Mouse (Mus musculus) A20 (cell line): ENCODE measurements around the gene Naaladl2.
A peak's percentile ranks its signal among the peaks of the same experiment; 100 is the strongest.

Source experiments
- DNase-seq: peaks from one replicate; pipeline ENCODE4 v3.0.0-alpha.2; 2011; ENCODE audit warnings: low read depth, low spot score

The Naaladl2 gene

DNA sequence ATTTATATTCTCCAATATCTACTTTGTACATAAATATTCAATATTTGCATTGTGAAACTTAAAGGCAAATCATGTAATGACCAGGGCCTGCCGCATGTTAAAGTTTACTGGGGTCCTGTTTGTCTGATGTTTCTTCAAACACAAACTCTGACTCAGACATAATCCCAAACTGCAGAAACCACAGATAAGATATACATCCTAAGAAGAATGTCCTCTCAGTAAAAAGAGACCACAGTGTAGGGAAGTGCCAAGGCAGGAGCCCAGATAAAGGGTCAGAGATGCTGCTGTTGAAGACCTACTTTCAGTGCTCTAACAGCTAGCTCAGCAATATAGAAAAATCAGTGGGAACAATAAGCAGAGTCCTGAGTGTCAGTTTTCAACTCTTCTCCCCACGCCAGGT lies 201.9 kb downstream of the Naaladl2 start:
- DNase-seq, result no peak

DNA sequence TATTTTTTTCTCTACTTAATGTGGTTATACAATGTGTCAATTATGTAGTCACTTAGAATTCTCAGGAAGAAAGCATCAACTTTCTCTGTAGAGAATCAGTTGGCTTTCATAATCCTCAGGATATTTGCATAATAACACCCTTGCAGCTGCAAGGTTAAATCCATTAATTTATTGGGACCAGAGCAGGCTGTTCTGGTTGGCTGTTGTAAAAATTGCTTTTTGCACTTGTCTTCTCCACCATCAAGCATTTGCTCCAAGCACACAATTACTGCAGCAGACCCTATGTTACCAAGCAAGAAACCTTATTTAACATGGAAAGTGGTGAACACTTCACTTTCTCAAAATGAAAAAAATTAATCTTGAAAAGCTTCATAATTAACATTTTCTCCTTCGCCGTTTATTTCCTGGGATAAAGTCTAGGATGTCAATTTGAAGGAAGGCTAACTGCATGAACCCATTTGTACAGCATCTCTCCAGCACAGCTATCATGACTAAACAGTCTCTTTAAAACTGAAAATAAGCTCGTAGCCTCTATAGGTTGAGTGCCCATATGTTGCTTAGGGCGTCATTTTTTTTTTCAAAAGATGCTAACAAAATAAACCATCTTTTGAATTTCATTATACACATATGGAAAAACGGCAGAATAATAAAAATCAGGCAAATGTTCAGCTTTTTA lies 205.4 kb downstream of the Naaladl2 start:
- no peak for DNase-seq

- no peak for DNase-seq
Observed at GRCm38 (mm10) chr3:24921811-24922210, 222.2 kb downstream of the Naaladl2 start.

- DNase-seq, result no peak
Observed at GRCm38 (mm10) chr3:24921401-24921800, 222.7 kb downstream of the Naaladl2 start.

GRCm38 (mm10) chr3:24905425-24905960 lies 238.6 kb downstream of the Naaladl2 start:
- DNase-seq, result peak; percentile 11

GRCm38 (mm10) chr3:24888801-24889200 lies 255.3 kb downstream of the Naaladl2 start:
- no peak for DNase-seq

GRCm38 (mm10) chr3:24872254-24872653 lies 271.8 kb downstream of the Naaladl2 start:
- DNase-seq, result no peak

DNA sequence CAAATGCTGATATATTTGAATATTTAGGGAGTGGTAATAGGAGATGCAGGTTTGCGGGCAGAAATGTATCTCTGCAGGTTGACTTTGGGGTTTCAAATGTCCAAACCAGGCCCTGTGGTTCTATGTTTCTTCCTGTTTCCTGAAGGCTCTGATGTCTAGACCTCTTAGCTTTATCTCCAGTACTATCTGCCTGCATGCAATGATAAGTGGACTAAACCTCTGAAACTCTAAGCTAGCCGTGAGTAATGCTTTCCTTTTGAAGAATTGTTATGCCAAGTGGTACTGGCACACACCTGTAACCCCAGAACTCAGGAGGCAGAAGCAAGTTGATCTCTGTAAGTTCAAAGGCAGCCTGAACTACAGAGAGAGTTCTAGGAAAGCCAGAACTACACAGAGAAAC lies 291.1 kb downstream of the Naaladl2 start:
- no peak for DNase-seq

DNA sequence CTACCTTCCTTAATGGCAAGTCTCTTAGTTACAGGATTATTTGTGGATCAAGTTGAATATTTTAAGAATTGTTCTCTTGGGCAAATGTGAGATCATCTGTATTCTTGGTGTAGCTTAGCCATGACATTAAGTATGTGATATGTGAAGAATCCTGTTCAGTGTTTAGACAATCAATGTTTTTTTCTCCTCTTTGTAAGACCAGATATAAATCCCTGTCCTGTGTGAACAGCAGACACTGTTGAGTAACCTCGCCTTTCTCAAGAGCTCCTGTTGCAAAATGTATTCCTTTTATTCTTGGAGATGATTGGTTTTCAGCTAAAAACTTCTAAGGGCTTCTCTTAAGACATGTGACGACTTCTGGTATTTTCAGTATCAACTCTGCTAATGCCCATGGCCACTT lies 347.3 kb downstream of the Naaladl2 start:
- no peak for DNase-seq

DNA sequence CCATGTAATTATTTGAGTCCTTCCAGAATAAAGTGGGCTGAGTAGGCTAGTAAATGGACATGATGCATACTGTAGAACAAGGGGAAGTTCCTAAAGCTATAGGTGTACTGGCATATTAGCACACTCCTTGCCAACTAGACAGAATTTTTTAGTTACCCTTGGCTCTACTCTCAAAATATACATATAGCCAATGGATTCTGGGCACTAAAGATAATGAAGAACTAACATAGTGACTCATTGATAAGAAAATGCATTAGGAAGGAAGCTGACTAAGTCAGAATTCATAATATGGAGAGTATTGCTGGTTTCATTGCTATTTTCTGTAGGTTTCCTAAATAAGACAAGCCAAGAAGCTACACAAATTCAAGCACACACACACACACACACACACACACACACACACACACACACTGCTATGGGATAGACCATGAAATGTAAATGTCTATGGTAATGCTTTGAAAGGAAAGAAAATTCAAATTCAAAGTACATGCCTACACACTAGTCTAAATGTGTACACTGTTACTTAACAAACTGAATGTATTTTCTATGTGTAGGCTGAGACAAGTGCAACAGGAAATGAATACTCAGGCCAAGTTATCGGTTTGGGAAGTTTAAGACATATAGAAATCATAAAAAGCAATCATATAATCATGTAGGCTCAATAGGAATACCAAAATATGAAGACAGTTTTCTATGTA lies 356.5 kb downstream of the Naaladl2 start:
- no peak for DNase-seq

DNA sequence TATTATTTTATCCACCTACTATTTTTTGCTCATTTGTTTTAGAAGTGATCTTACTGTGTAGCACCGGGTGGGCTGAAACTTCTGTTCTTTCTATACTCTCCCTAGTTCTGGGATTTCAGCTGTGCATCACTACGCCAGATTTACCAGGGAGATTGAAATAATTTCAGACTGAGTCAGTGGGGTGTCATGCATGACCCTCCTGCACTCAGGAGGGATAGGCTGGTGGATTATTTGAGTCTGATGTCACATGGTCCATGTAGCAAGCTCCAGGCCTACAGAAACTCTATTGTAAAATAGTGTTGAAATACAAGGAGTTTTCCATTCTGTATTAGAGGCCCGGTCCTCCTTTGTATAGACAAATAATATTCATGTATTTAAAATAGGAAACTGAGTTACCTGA lies 360.0 kb downstream of the Naaladl2 start:
- DNase-seq, result no peak

- DNase-seq, result no peak
Observed at GRCm38 (mm10) chr3:24783462-24783829, 360.6 kb downstream of the Naaladl2 start.

- DNase-seq, result no peak
Observed at GRCm38 (mm10) chr3:24782784-24783461, 361.1 kb downstream of the Naaladl2 start.

- DNase-seq, result no peak
Observed at GRCm38 (mm10) chr3:24781687-24782086, 362.4 kb downstream of the Naaladl2 start.

DNA sequence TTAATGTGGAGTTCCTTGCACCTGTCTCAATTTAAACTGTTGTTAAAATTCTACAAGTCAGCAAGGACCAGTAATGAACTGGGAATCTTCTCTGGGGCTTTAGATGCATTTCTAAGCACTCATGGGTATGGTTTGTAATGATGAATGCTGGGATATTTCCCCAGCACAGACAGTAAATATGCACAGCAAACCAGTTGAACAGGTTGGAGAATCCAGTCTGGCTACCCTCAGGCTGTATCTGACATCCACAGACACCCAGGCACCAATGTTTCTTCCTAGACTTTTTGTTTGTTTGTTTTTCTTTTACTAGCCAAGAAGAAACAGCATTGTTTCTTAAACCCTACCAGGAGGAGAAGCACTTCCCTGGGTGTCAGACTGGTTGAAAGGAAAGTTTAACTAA lies 365.6 kb downstream of the Naaladl2 start:
- DNase-seq, result no peak

- no peak for DNase-seq
Observed at GRCm38 (mm10) chr3:24749055-24749454, 395.0 kb downstream of the Naaladl2 start.

- no peak for DNase-seq
Observed at GRCm38 (mm10) chr3:24747182-24747856, 396.7 kb downstream of the Naaladl2 start.

GRCm38 (mm10) chr3:24743946-24744345 lies 400.1 kb downstream of the Naaladl2 start:
- DNase-seq, result no peak

- no peak for DNase-seq
Observed at GRCm38 (mm10) chr3:24719181-24719749, 424.8 kb downstream of the Naaladl2 start.

DNA sequence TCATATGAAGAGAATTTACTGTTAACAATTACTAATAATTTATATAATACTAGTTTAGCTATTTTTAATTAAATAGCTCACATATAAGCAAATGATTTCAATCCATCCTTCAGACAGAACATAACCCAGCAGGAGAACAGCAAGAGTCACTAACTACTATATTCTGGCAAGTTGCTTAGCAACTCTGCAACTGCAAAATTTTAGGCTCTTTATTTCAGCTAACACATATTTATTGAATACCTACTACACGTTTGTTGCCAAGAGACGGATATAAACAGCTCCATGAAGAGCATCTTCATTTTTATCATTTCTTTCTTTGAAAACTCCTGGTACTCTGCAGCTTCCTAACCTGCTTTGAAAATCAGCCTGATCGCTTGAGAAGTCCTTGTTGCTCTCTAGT lies 429.3 kb downstream of the Naaladl2 start:
- DNase-seq, result no peak

GRCm38 (mm10) chr3:24705778-24706423 lies 438.2 kb downstream of the Naaladl2 start:
- no peak for DNase-seq
